Mouse (Mus musculus) midbrain, embryonic 14.5 days (tissue): ENCODE data around the gene Tmem106a. TPM values are rescaled to one million over a fixed set of nuclear protein-coding genes. Genes with fewer than 3 reads are reported as not detected.
"Not testable (repeated sequence)": the region's sequence is repeated elsewhere in the genome, so short reads cannot be mapped to it uniquely, and the experiment has no call there.

Experiments used
- ATAC-seq: fragments of 200-750 bp; cut with Nextera tagmentation; 2 replicates; pipeline ENCODE4 v1.8.0; 2017; ENCODE audit warnings: moderate number of reproducible peaks, moderate library complexity; ENCODE audit not compliant: low FRiP score, low TSS enrichment
- DNase-seq: peaks from one replicate; pipeline ENCODE4 v3.0.0-alpha.2; 2015
- H3K27ac ChIP-seq: fragments of 300-500 bp; sonication (generic); replicated peaks from 2 replicates; pipeline ENCODE4 v1.5.1; 2014; ENCODE audit warnings: mild to moderate bottlenecking, low read depth, low read length, moderate library complexity
- H3K27me3 ChIP-seq: fragments of 300-500 bp; sonication (generic); 2 replicates; pipeline ENCODE4 v1.6.1; 2014; ENCODE audit warnings: low read length, control low read depth, mixed read lengths; ENCODE audit not compliant: control insufficient read depth, insufficient read depth
- H3K36me3 ChIP-seq: fragments of 300-500 bp; sonication (generic); 2 replicates; pipeline ENCODE4 v1.6.1; 2014; ENCODE audit warnings: low read length, control low read depth; ENCODE audit not compliant: control insufficient read depth, insufficient read depth
- H3K4me1 ChIP-seq: fragments of 300-500 bp; sonication (generic); 2 replicates; pipeline ENCODE4 v1.6.1; 2014; ENCODE audit warnings: mild to moderate bottlenecking, antibody characterized with exemption, low read length, control low read depth; ENCODE audit not compliant: control insufficient read depth, insufficient read depth
- H3K4me2 ChIP-seq: fragments of 300-500 bp; sonication (generic); 2 replicates; pipeline ENCODE4 v1.6.1; 2014; ENCODE audit warnings: mild to moderate bottlenecking, low read length, moderate library complexity
- H3K4me3 ChIP-seq: fragments of 300-500 bp; sonication (generic); replicated peaks from 2 replicates; pipeline ENCODE4 v1.5.1; 2014; ENCODE audit warnings: low read depth, low read length
- H3K9ac ChIP-seq: fragments of 300-500 bp; sonication (generic); replicated peaks from 2 replicates; pipeline ENCODE4 v1.6.1; 2014; ENCODE audit warnings: mild to moderate bottlenecking, low read length, moderate library complexity
- H3K9me3 ChIP-seq: fragments of 300-500 bp; sonication (generic); 2 replicates; pipeline ENCODE4 v1.6.1; 2016; ENCODE audit warnings: low read length, control low read depth, mixed read lengths; ENCODE audit not compliant: control insufficient read depth
- WGBS: fragments of 180-500 bp; shearing (Covaris S2); extraction: QIAGEN DNeasy Blood & Tissue Kit; methylation state at CpG from one replicate; pipeline ENCODE4 v1.1.7; 2014; 5-methylcytosine and 5-hydroxymethylcytosine counted together
- polyA plus RNA-seq: library from polyadenylated mRNA; unstranded; fragments of >200 nt; fragmentation: Nextera tagmentation; extraction: Ambion mirVana; gene quantifications from 2 replicates; pipeline ENCODE4 v1.2.1, GENCODE M21; 2014

The Tmem106a gene
- polyA plus RNA-seq, 1 experiment from 2014 or later: 3.5 TPM

GRCm38 (mm10) chr11:101607134-101607533, 25.1 kb downstream of the Tmem106a start:
- H3K27ac ChIP-seq, ATAC-seq, H3K4me2 ChIP-seq, DNase-seq, H3K9me3 ChIP-seq, H3K4me3 ChIP-seq, H3K4me1 ChIP-seq, H3K27me3 ChIP-seq, H3K36me3 ChIP-seq, H3K9ac ChIP-seq: not testable (repeated sequence)
- WGBS: 87% methylated on average over 4 of the region's 4 CpGs

- no peak overlapping the region for H3K4me2 ChIP-seq
- no peak overlapping the region for H3K27ac ChIP-seq
- DNase-seq (no peak), ATAC-seq (no peak)
- H3K27me3 ChIP-seq: no peaks in the 10 kb centered on the region
- H3K36me3 ChIP-seq: no peaks in the 10 kb centered on the region
- H3K4me3 ChIP-seq: no peak overlapping the region
- 48% methylated on average over 11 of the region's 11 CpGs for WGBS
- H3K4me1 ChIP-seq: no peaks in the 10 kb centered on the region
- no peaks in the 10 kb centered on the region for H3K9me3 ChIP-seq
- H3K9ac ChIP-seq: no peak overlapping the region
Observed at GRCm38 (mm10) chr11:101610445-101610844, 28.4 kb downstream of the Tmem106a start.

GRCm38 (mm10) chr11:101613596-101613995, 31.6 kb downstream of the Tmem106a start:
- ATAC-seq: no peak
- DNase-seq: no peak
- H3K36me3 ChIP-seq: no peaks in the 10 kb centered on the region

GRCm38 (mm10) chr11:101614116-101614515, 32.1 kb downstream of the Tmem106a start:
- no peak overlapping the region for H3K4me3 ChIP-seq
- DNase-seq: no peak
- no peaks in the 10 kb centered on the region for H3K9me3 ChIP-seq
- no peaks in the 10 kb centered on the region for H3K36me3 ChIP-seq
- no peak overlapping the region for H3K9ac ChIP-seq
- no peak overlapping the region for H3K4me2 ChIP-seq
- WGBS: 19% methylated on average over 4 of the region's 4 CpGs
- ATAC-seq: no peak
- H3K27me3 ChIP-seq: no peaks in the 10 kb centered on the region
- H3K27ac ChIP-seq: no peak overlapping the region
- H3K4me1 ChIP-seq: peaks cover 15% of the 10 kb centered on the region

More at GRCm38 (mm10) chr11:101613596-101613995, 31.6 kb downstream of the Tmem106a start:
- Histone ChIP-seq H3K4me1 (peaks cover 15% of the 10 kb centered on the region), H3K9me3 (no peaks in the 10 kb centered on the region), H3K27ac (no peak overlapping the region), H3K4me2 (no peak overlapping the region), H3K9ac (no peak overlapping the region), H3K4me3 (no peak overlapping the region), H3K27me3 (no peaks in the 10 kb centered on the region)
- 73% methylated on average over 6 of the region's 6 CpGs for whole genome bisulfite sequencing

GRCm38 (mm10) chr11:101615380-101615779, 33.3 kb downstream of the Tmem106a start:
- Histone ChIP-seq H3K9me3 (no peaks in the 10 kb centered on the region), H3K9ac (no peak overlapping the region), H3K4me1 (peaks cover 15% of the 10 kb centered on the region), H3K27ac (no peak overlapping the region), H3K27me3 (no peaks in the 10 kb centered on the region), H3K4me2 (no peak overlapping the region), H3K36me3 (no peaks in the 10 kb centered on the region), H3K4me3 (no peak overlapping the region)
- no peak for ATAC-seq
- DNase-seq: no peak
- 89% methylated on average over 6 of the region's 6 CpGs for WGBS

GRCm38 (mm10) chr11:101616104-101616503, 34.1 kb downstream of the Tmem106a start:
- H3K4me3 ChIP-seq: no peak overlapping the region
- no peaks in the 10 kb centered on the region for H3K36me3 ChIP-seq
- 91% methylated on average over 8 of the region's 8 CpGs for WGBS
- H3K9me3 ChIP-seq: no peaks in the 10 kb centered on the region
- H3K4me2 ChIP-seq: no peak overlapping the region
- H3K27me3 ChIP-seq: no peaks in the 10 kb centered on the region
- H3K4me1 ChIP-seq: peaks cover 15% of the 10 kb centered on the region
- ATAC-seq (no peak), DNase-seq (no peak)
- H3K27ac ChIP-seq: no peak overlapping the region
- H3K9ac ChIP-seq: no peak overlapping the region

GRCm38 (mm10) chr11:101616948-101617767, 35.1 kb downstream of the Tmem106a start:
- no peaks in the 10 kb centered on the region for H3K27me3 ChIP-seq
- H3K9ac ChIP-seq: no peak overlapping the region
- no peak overlapping the region for H3K4me3 ChIP-seq
- H3K4me1 ChIP-seq: peaks cover 15% of the 10 kb centered on the region
- ATAC-seq (no peak), DNase-seq (peak; percentile 29)
- 18% methylated on average over 18 of the region's 18 CpGs for WGBS
- no peaks in the 10 kb centered on the region for H3K9me3 ChIP-seq
- H3K36me3 ChIP-seq: no peaks in the 10 kb centered on the region
- H3K4me2 ChIP-seq: peak overlapping the region; percentile 41
- peak overlapping the region; percentile 60 for H3K27ac ChIP-seq

- no peaks in the 10 kb centered on the region for H3K27me3 ChIP-seq
- WGBS: under 1% methylated on average over 8 of the region's 8 CpGs
- no peak overlapping the region for H3K9ac ChIP-seq
- peak overlapping the region; percentile 60; the same call in 1 of the 2 replicates for H3K27ac ChIP-seq
- ATAC-seq (no peak; the same call in 1 of the 2 replicates), DNase-seq (peak; percentile 87)
- no peak overlapping the region for H3K4me3 ChIP-seq
- H3K9me3 ChIP-seq: no peaks in the 10 kb centered on the region
- peak overlapping the region; percentile 41 for H3K4me2 ChIP-seq
- no peaks in the 10 kb centered on the region for H3K36me3 ChIP-seq
- H3K4me1 ChIP-seq: peaks cover 15% of the 10 kb centered on the region
Observed at GRCm38 (mm10) chr11:101617849-101618248, 35.8 kb downstream of the Tmem106a start.

- Histone ChIP-seq H3K4me3 (no peak overlapping the region), H3K9me3 (no peaks in the 10 kb centered on the region), H3K36me3 (no peaks in the 10 kb centered on the region), H3K4me2 (no peak overlapping the region; the same call in 1 of the 2 replicates), H3K27ac (peak overlapping the region; percentile 49; the same call in 1 of the 2 replicates), H3K4me1 (peaks cover 15% of the 10 kb centered on the region), H3K9ac (no peak overlapping the region), H3K27me3 (no peaks in the 10 kb centered on the region)
- ATAC-seq: no peak
- DNase-seq: no peak
- 76% methylated on average over 3 of the region's 3 CpGs for WGBS
Observed at GRCm38 (mm10) chr11:101618596-101618995, 36.6 kb downstream of the Tmem106a start.
